Mouse (Mus musculus): ENCODE data around the gene Dennd5a.

- TF ChIP-seq CTCF (IDR thresholded peaks at IDR 0.05; ENCODE audit: control insufficient read depth, insufficient read depth, low read length): no peak
- TF ChIP-seq POLR2A (IDR thresholded peaks at IDR 0.05; ENCODE audit: borderline replicate concordance, control insufficient read depth, low read depth, low read length): no peak
Measured at GRCm38 (mm10) chr7:109882574-109882973, 77.7 kb downstream of the Dennd5a start.
